Mouse (Mus musculus) ES-E14 (cell line): ENCODE results near the gene Samd4. TPM values are rescaled to one million over a fixed set of nuclear protein-coding genes. Genes with fewer than 3 reads are reported as not detected.

ENCODE experiments used
- DNase-seq: peaks from one replicate; pipeline ENCODE4 v3.0.0-alpha.2; 2013; ENCODE audit warnings: low read depth, low spot score
- H3K27ac ChIP-seq: 2 replicates; pipeline ENCODE4 v1.5.1; 2012; ENCODE audit warnings: low read depth, mild to moderate bottlenecking, low read length, moderate library complexity, mixed read lengths; ENCODE audit not compliant: poor library complexity, insufficient read depth, severe bottlenecking
- H3K36me3 ChIP-seq: 2 replicates; pipeline ENCODE4 v1.6.1; 2012; ENCODE audit warnings: mild to moderate bottlenecking, low read length, moderate library complexity, mixed read lengths; ENCODE audit not compliant: control insufficient read depth, poor library complexity, insufficient read depth, severe bottlenecking
- H3K4me1 ChIP-seq, 2 experiments: fragments of 150-350 bp in 1 of 2; sonication (generic) in 1 of 2; 2 replicates each; pipeline ENCODE4 v1.6.1; 2012; ENCODE audit warnings: low read length in 2 of 2, mild to moderate bottlenecking in 1 of 2, mixed read lengths in 1 of 2; ENCODE audit not compliant: control insufficient read depth in 2 of 2, insufficient read depth in 2 of 2, poor library complexity in 1 of 2
- H3K4me3 ChIP-seq, 2 experiments: fragments of 150-350 bp in 1 of 2; sonication (generic) in 1 of 2; 2 replicates each; pipeline ENCODE4 v1.5.1; 2012; ENCODE audit warnings: low read length in 2 of 2, low read depth in 1 of 2, mild to moderate bottlenecking in 1 of 2, mixed read lengths in 1 of 2; ENCODE audit not compliant: insufficient read depth in 1 of 2, poor library complexity in 1 of 2, severe bottlenecking in 1 of 2
- H3K9ac ChIP-seq: 2 replicates; pipeline ENCODE4 v1.6.1; 2012; ENCODE audit warnings: low read depth, mild to moderate bottlenecking, low read length, mixed read lengths; ENCODE audit not compliant: poor library complexity, insufficient read depth, severe bottlenecking
- H3K9me3 ChIP-seq: fragments of 150-350 bp; sonication (generic); 2 replicates; pipeline ENCODE4 v1.6.1; 2012; ENCODE audit warnings: low read depth, mild to moderate bottlenecking, low read length; ENCODE audit not compliant: control insufficient read depth, insufficient read depth
- CHD2 ChIP-seq: IDR thresholded peaks from 2 replicates; pipeline ENCODE4 v1.6.1; 2014; ENCODE audit warnings: mild to moderate bottlenecking, low read depth, low read length, inconsistent platforms
- HCFC1 ChIP-seq: IDR thresholded peaks from 2 replicates; pipeline ENCODE4 v1.6.1; 2012; ENCODE audit warnings: low read length, inconsistent platforms, borderline replicate concordance; ENCODE audit not compliant: insufficient read depth
- MAFK ChIP-seq: IDR thresholded peaks from 2 replicates; pipeline ENCODE4 v1.6.1; 2014; ENCODE audit warnings: mild to moderate bottlenecking, low read depth, low read length, inconsistent platforms; ENCODE audit not compliant: insufficient read depth
- ZC3H11A ChIP-seq: IDR thresholded peaks from 2 replicates; pipeline ENCODE4 v1.6.1; 2012; ENCODE audit warnings: low read depth, mild to moderate bottlenecking, inconsistent platforms, low read length, borderline replicate concordance
- ZNF384 ChIP-seq: IDR thresholded peaks from 2 replicates; pipeline ENCODE4 v1.6.1; 2012; ENCODE audit warnings: low read depth, low read length, inconsistent platforms
- in situ Hi-C, 2 experiments: fragments of 600-800 bp; cut with MboI; formaldehyde crosslinking; loops; one replicate each; pipeline ENCODE4 v1.15.1; 2025; ENCODE audit warnings: low sequenced_read_pairs in 2 of 2, inconsistent platforms in 1 of 2; ENCODE audit not compliant: unreplicated experiment in 2 of 2
- total RNA-seq: library from RNA; depleted of rRNA; stranded (reverse); fragments of 300-350 nt; gene quantifications from 2 replicates; pipeline ENCODE4 v1.2.3, GENCODE M21; 2012

Gene Samd4
- total RNA-seq, 1 experiment = 4.2 TPM

DNA sequence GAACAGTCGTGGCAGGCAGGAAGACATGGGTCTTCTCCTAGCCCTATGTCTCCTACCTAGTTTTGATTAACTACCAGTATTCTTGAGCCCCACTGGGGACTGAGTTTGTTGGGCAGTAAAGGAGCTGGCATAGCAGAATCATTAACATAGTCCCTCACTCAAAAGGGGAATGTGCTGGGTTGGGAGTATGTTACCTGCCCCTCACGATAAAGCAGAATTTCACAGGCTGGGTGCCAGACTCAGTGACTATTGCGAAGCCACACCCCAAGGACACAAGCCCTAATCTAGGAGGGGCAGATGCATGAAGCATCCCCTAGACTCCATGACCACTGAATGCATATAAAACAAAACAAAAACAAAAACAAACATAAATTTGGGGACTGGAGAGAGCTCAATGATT, 212.4 kb downstream of the Samd4 start:
- H3K9ac ChIP-seq = no peak overlapping the region
- no peak overlapping the region for H3K4me3 ChIP-seq
- H3K4me1 ChIP-seq = no peaks in the 10 kb centered on the region
- H3K27ac ChIP-seq = no peak overlapping the region
- in situ Hi-C loops = no loop called here
- DNase-seq = no peak
- TF ChIP-seq MAFK (no peak), HCFC1 (no peak), CHD2 (no peak), ZC3H11A (no peak), ZNF384 (no peak)
- no peaks in the 10 kb centered on the region for H3K9me3 ChIP-seq
- H3K36me3 ChIP-seq = no peaks in the 10 kb centered on the region

DNA sequence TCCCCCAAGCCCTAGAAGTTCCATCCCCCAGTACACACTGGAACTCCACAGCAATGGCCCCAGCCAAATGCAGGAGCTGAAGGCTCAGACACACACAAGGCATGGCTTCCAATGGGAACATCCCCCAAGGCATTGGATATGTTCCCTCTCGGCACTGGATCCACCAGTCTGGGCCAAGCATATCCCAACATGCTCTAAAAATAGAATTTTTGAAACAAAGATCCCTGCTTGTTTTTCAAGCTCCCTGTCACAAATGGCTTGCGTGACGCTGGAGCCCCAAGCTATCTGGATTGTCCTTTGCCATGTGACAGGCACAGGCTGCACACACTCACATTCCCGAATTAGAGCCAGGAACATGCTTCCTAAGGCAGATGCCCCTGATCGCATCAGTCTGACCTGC, 213.7 kb downstream of the Samd4 start:
- H3K4me3 ChIP-seq = no peak overlapping the region
- no peaks in the 10 kb centered on the region for H3K4me1 ChIP-seq

DNA sequence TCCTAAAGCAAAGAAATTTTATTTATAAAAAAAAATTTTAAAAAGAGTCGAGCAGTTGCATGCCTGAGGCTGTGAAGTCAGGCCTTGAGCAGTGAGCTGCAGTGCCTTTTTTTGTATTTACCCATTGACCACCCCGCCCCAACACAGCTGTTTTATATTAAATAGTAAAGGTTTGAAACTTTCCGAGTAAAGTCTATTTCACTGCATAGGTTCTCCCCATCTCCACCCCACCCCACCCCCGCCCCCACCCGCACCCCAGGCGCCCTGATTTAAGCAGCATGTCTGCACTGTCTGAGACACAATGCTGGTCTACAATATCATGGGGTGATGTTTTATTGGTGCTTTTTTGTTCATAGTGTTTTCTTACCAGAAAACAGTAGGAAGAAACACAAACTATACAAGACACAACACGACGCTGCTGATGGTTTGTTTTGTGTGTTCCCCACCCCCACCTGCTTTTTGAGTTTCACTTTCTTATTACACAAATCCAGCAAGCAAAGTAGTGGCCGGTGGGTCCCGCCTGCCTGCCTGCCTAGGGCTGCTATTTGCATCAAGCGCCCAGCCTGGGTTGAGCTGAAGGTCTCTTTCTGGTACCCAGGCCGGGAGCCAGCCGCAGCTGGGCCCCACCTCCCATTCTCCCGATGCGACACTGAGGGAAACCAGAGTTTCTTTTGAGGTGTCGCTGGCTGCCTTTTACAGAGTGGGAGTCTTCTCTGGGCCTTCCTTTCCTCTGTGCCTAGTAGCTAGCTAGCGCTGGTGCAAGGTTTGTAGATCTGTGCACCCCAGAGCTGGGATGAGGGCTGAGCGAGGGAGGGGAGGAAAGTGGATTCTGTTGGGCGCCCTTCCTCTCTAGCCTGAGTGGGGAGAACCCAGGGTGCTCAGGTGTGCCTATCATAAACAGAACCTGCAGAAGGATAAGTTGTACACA, 221.9 kb downstream of the Samd4 start:
- no peak for TF ChIP-seq MAFK
- no peak for TF ChIP-seq ZC3H11A
- no peak for TF ChIP-seq CHD2
- TF ChIP-seq ZNF384 = no peak
- no peak for TF ChIP-seq HCFC1
- no peak for DNase-seq
- H3K27ac ChIP-seq = no peak overlapping the region
- H3K4me3 ChIP-seq = peak overlapping the region in 1 of 2 experiments; percentile 6; a peak in 1 of 4 replicates
- in situ Hi-C loops = no loop called here
- H3K36me3 ChIP-seq = no peaks in the 10 kb centered on the region
- H3K9ac ChIP-seq = no peak overlapping the region
- H3K9me3 ChIP-seq = no peaks in the 10 kb centered on the region
- H3K4me1 ChIP-seq = no peaks in the 10 kb centered on the region

More for the DNA sequence above, 213.7 kb downstream of the Samd4 start:
- Histone ChIP-seq H3K9ac (no peak overlapping the region), H3K36me3 (no peaks in the 10 kb centered on the region), H3K27ac (no peak overlapping the region), H3K9me3 (no peaks in the 10 kb centered on the region)
- TF ChIP-seq ZC3H11A (no peak), CHD2 (no peak), ZNF384 (no peak), MAFK (no peak)
- in situ Hi-C loops = no loop called here
- no peak for DNase-seq

DNA sequence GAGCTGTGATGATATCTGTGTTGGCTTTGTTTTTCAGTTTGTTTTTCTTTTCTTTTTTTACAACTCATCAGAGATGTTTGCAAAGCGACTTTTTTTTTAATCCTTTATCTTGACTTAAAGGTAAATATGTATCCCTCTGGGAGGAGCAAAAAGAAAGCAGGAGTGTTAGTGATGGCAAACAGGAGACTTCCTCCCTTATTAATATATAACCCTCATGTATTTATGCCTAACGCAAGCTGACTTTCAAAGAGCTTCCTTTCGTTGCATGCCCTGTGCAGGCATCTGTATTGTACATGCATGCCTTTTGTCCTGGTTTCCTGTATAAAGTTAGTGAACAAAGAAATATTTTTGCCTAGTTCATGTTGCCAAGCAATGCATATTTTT, 222.5 kb downstream of the Samd4 start:
- Histone ChIP-seq H3K9me3 (no peaks in the 10 kb centered on the region), H3K9ac (no peak overlapping the region), H3K4me1 (no peaks in the 10 kb centered on the region), H3K4me3 (no peak overlapping the region), H3K27ac (no peak overlapping the region), H3K36me3 (no peaks in the 10 kb centered on the region)
- no peak for DNase-seq
- TF ChIP-seq ZNF384 (no peak), ZC3H11A (no peak)
- in situ Hi-C loops = no loop called here

DNA sequence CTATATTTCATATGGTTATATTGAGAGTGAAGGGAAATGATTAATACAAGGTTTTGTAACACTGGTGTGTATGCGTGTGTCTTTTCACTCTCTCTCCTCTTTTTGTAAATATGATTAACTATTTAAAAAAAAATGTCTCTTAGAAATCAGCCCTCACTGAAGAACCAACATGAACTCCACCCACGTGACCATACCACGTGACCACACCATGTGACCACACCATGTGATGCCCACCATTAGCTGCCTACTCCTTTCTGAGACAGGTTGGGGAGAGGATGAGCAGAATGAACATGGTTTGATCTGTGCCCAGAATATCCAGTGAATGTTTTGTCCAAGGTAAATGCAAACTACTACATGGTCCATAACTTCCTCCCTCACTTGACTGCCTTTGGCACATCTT, 223.1 kb downstream of the Samd4 start:
- no peak for TF ChIP-seq ZNF384
- TF ChIP-seq CHD2 = no peak
- no peak for TF ChIP-seq MAFK
- no peak for TF ChIP-seq ZC3H11A
- no peak for TF ChIP-seq HCFC1
- H3K9me3 ChIP-seq = no peaks in the 10 kb centered on the region
- no peaks in the 10 kb centered on the region for H3K36me3 ChIP-seq
- in situ Hi-C loops = no loop called here
- no peak overlapping the region for H3K4me3 ChIP-seq
- H3K9ac ChIP-seq = no peak overlapping the region
- no peak for DNase-seq
- no peak overlapping the region for H3K27ac ChIP-seq
- H3K4me1 ChIP-seq = no peaks in the 10 kb centered on the region
